Comparison of ENCODE assay signal across 12 mouse cellular contexts in genomic region chr6:83702146-83702999, GRCm38 (mm10). TPM values are rescaled to one million over a fixed set of nuclear protein-coding genes. Genes with fewer than 3 reads are reported as not detected.
DNase-seq lines count a peak whose midpoint lies in the region; ATAC-seq and TF ChIP-seq lines count a peak whose summit lies in the region.
"Had no signal": no experiment of that assay in that cellular context is flagged by ENCODE, and none has a peak within 500 bp of the region (broad histone marks: within the 10 kb centered on the region; RNA-seq: fewer than 3 reads in every experiment).

No protein-coding gene starts in this region.

- WGBS in heart, embryonic 11.5 days (ENCODE audit: insufficient replicate concordance), result under 1% methylated on average over 53 of the region's 53 CpGs
- under 1% methylated on average over 53 of the region's 53 CpGs for WGBS in lung, embryonic 15.5 days
- 2% methylated on average over 53 of the region's 53 CpGs for WGBS in embryonic facial prominence, embryonic 15.5 days
- 2% methylated on average over 53 of the region's 53 CpGs for WGBS in stomach, postnatal 0 days

- no peaks in the 10 kb centered on the region for H3K36me3 ChIP-seq in heart, embryonic 11.5 days (ENCODE audit: control insufficient read depth, insufficient read depth, low read length)
- H3K36me3 ChIP-seq in lung, embryonic 15.5 days, result no peaks in the 10 kb centered on the region
- H3K36me3 ChIP-seq in embryonic facial prominence, embryonic 15.5 days, result no peaks in the 10 kb centered on the region
- H3K36me3 ChIP-seq in stomach, postnatal 0 days (ENCODE audit: control insufficient read depth, insufficient read depth, low read length), result no peaks in the 10 kb centered on the region
- H3K36me3 ChIP-seq: hindbrain, embryonic 15.5 days had no signal

- H3K4me1 ChIP-seq in heart, embryonic 11.5 days (ENCODE audit: control insufficient read depth, insufficient read depth, low read length), result peaks cover 5% of the 10 kb centered on the region; the same call in 1 of the 2 replicates
- H3K4me1 ChIP-seq in lung, embryonic 15.5 days, result peaks cover 6% of the 10 kb centered on the region; the same call in 1 of the 2 replicates
- H3K4me1 ChIP-seq in embryonic facial prominence, embryonic 15.5 days, result peaks cover 9% of the 10 kb centered on the region
- H3K4me1 ChIP-seq in stomach, postnatal 0 days (replicated peaks; ENCODE audit: control insufficient read depth, insufficient read depth), result no peaks in the 10 kb centered on the region

- TF ChIP-seq EP300 in stomach, postnatal 0 days (optimal IDR thresholded peaks at IDR 0.05), result no peak

- H3K9ac ChIP-seq in heart, embryonic 11.5 days (ENCODE audit: low read depth, low read length), result no peak overlapping the region
- no peak overlapping the region for H3K9ac ChIP-seq in lung, embryonic 15.5 days
- no peak overlapping the region for H3K9ac ChIP-seq in embryonic facial prominence, embryonic 15.5 days
- no peak overlapping the region for H3K9ac ChIP-seq in stomach, postnatal 0 days (ENCODE audit: low read length)
- H3K9ac ChIP-seq: hindbrain, embryonic 15.5 days had no signal

- no peak for DNase-seq in heart, postnatal 36 days
- no peak for DNase-seq in lung, postnatal 10 days
- peak; percentile 29 for DNase-seq in stomach, postnatal 0 days (ENCODE audit: low spot score)
- no peak for DNase-seq in frontal cortex, postnatal 10 days (ENCODE audit: low spot score in 2 of 2)
- no peak for DNase-seq in thymus, postnatal 14 days
- DNase-seq: B cell, adult 2 months had no signal

- peaks cover 93% of the 10 kb centered on the region for H3K27me3 ChIP-seq in heart, embryonic 11.5 days (ENCODE audit: control insufficient read depth, insufficient read depth, low read length)
- H3K27me3 ChIP-seq in lung, embryonic 15.5 days, result peaks cover 96% of the 10 kb centered on the region
- H3K27me3 ChIP-seq in embryonic facial prominence, embryonic 15.5 days, result peaks cover 94% of the 10 kb centered on the region
- H3K27me3 ChIP-seq in stomach, postnatal 0 days (ENCODE audit: control insufficient read depth, insufficient read depth, low read length), result peaks cover 34% of the 10 kb centered on the region

- peak overlapping the region; percentile 18 for H3K4me3 ChIP-seq in heart, embryonic 11.5 days (ENCODE audit: low read depth, low read length)
- no peak overlapping the region for H3K4me3 ChIP-seq in lung, embryonic 15.5 days
- peak overlapping the region; percentile 18 for H3K4me3 ChIP-seq in embryonic facial prominence, embryonic 15.5 days (replicated peaks)
- H3K4me3 ChIP-seq in stomach, postnatal 0 days (ENCODE audit: low read depth, low read length), result peak overlapping the region; percentile 8; the same call in 1 of the 2 replicates
- H3K4me3 ChIP-seq: hindbrain, embryonic 15.5 days had no signal

- no peak overlapping the region for H3K27ac ChIP-seq in heart, embryonic 11.5 days (ENCODE audit: low read depth, low read length)
- H3K27ac ChIP-seq in lung, embryonic 15.5 days, result no peak overlapping the region
- H3K27ac ChIP-seq in embryonic facial prominence, embryonic 15.5 days (replicated peaks), result no peak overlapping the region
- H3K27ac ChIP-seq in stomach, postnatal 0 days (replicated peaks), result no peak overlapping the region
- H3K27ac ChIP-seq: hindbrain, embryonic 15.5 days had no signal

- no peaks in the 10 kb centered on the region for H3K9me3 ChIP-seq in heart, embryonic 11.5 days (replicated peaks; ENCODE audit: control insufficient read depth, low read length)
- no peaks in the 10 kb centered on the region for H3K9me3 ChIP-seq in lung, embryonic 15.5 days
- no peaks in the 10 kb centered on the region for H3K9me3 ChIP-seq in embryonic facial prominence, embryonic 15.5 days (replicated peaks)
- H3K9me3 ChIP-seq in stomach, postnatal 0 days (ENCODE audit: control insufficient read depth, low read length), result no peaks in the 10 kb centered on the region
- H3K9me3 ChIP-seq: hindbrain, embryonic 15.5 days had no signal

- ATAC-seq in heart, embryonic 11.5 days (replicated peaks; ENCODE audit: insufficient number of reproducible peaks, low FRiP score, low TSS enrichment), result 0 out of 2 replicates have a peak, but pooled peaks have one; percentile 26
- ATAC-seq in lung, embryonic 15.5 days (ENCODE audit: borderline replicate concordance, extremely low read depth, low FRiP score, low TSS enrichment), result peak; percentile 46; the same call in 1 of the 2 replicates
- no peak for ATAC-seq in embryonic facial prominence, embryonic 15.5 days (ENCODE audit: insufficient number of reproducible peaks, low FRiP score, low TSS enrichment, low read depth)
- peak; percentile 42; the same call in 1 of the 2 replicates for ATAC-seq in stomach, postnatal 0 days (ENCODE audit: low FRiP score, low TSS enrichment)

- no peak for TF ChIP-seq CTCF in stomach, postnatal 0 days (IDR thresholded peaks at IDR 0.05; ENCODE audit: low read depth)

- peak overlapping the region; percentile 44 for H3K4me2 ChIP-seq in heart, embryonic 11.5 days
- H3K4me2 ChIP-seq in lung, embryonic 15.5 days, result no peak overlapping the region
- peak overlapping the region; percentile 21; the same call in 1 of the 2 replicates for H3K4me2 ChIP-seq in embryonic facial prominence, embryonic 15.5 days (replicated peaks)
- no peak overlapping the region for H3K4me2 ChIP-seq in stomach, postnatal 0 days (replicated peaks; ENCODE audit: low read depth)
- H3K4me2 ChIP-seq: hindbrain, embryonic 15.5 days had no signal

- intact Hi-C loops in heart, postnatal 36 days (cut with DNase I), result loop anchor here (2.0 kb wide), 1 partner anchor 14 kb away; no protein-coding TSS in a partner anchor

RNA-seq across cellular contexts. Expression of gene Vax2, which starts 8.7 kb away (rescaled TPM):
- not detected in 2 replicates for polyA plus RNA-seq in heart, embryonic 11.5 days (2014; fragmentation: Nextera tagmentation; extraction: Ambion mirVana)
- total RNA-seq in heart, postnatal 36 days (2021), result not detected
- polyA plus RNA-seq in lung, embryonic 15.5 days (2015; fragmentation: Nextera tagmentation; extraction: Ambion mirVana), result not detected in 2 replicates
- 0.17 and 0.49 TPM in 2 replicates for polyA plus RNA-seq in embryonic facial prominence, embryonic 15.5 days (2015; fragmentation: Nextera tagmentation; extraction: Ambion mirVana)
- 0.07 TPM in 1 of 2 replicates, not detected in the other for polyA plus RNA-seq in stomach, postnatal 0 days (2015; fragmentation: Nextera tagmentation; extraction: Ambion mirVana)
- total RNA-seq: megakaryocyte, adult 5-6 weeks had no signal
- polyA plus RNA-seq: cortical plate, adult 2 months; hindbrain, embryonic 15.5 days had no signal

RNA-seq across cellular contexts. Expression of gene Cd207, which starts 24.7 kb away (rescaled TPM):
- polyA plus RNA-seq in heart, embryonic 11.5 days (2014; fragmentation: Nextera tagmentation; extraction: Ambion mirVana), result not detected in 2 replicates
- total RNA-seq in heart, postnatal 36 days (2021), result under 1 TPM; 0.79 to 0.83 TPM
- not detected in 2 replicates for polyA plus RNA-seq in lung, embryonic 15.5 days (2015; fragmentation: Nextera tagmentation; extraction: Ambion mirVana)
- polyA plus RNA-seq in embryonic facial prominence, embryonic 15.5 days (2015; fragmentation: Nextera tagmentation; extraction: Ambion mirVana), result not detected in 2 replicates
- polyA plus RNA-seq in stomach, postnatal 0 days (2015; fragmentation: Nextera tagmentation; extraction: Ambion mirVana), result not detected in 2 replicates
- total RNA-seq: megakaryocyte, adult 5-6 weeks had no signal
- polyA plus RNA-seq: cortical plate, adult 2 months; hindbrain, embryonic 15.5 days had no signal

RNA-seq across cellular contexts. Expression of gene Atp6v1b1, which starts 40.4 kb away (rescaled TPM):
- polyA plus RNA-seq in heart, embryonic 11.5 days (2014; fragmentation: Nextera tagmentation; extraction: Ambion mirVana), result not detected in 2 replicates
- total RNA-seq in heart, postnatal 36 days (2021), result not detected
- 0.35 and 0.45 TPM in 2 replicates for polyA plus RNA-seq in lung, embryonic 15.5 days (2015; fragmentation: Nextera tagmentation; extraction: Ambion mirVana)
- 3.7 and 5.2 TPM in 2 replicates for polyA plus RNA-seq in embryonic facial prominence, embryonic 15.5 days (2015; fragmentation: Nextera tagmentation; extraction: Ambion mirVana)
- 0.08 and 0.30 TPM in 2 replicates for polyA plus RNA-seq in stomach, postnatal 0 days (2015; fragmentation: Nextera tagmentation; extraction: Ambion mirVana)
- total RNA-seq: megakaryocyte, adult 5-6 weeks had no signal
- polyA plus RNA-seq: cortical plate, adult 2 months; hindbrain, embryonic 15.5 days had no signal

RNA-seq across cellular contexts. Expression of gene Clec4f, which starts 46.4 kb away (rescaled TPM):
- 0.19 TPM in 1 of 2 replicates, not detected in the other for polyA plus RNA-seq in heart, embryonic 11.5 days (2014; fragmentation: Nextera tagmentation; extraction: Ambion mirVana)
- not detected for total RNA-seq in heart, postnatal 36 days (2021)
- polyA plus RNA-seq in lung, embryonic 15.5 days (2015; fragmentation: Nextera tagmentation; extraction: Ambion mirVana), result not detected in 2 replicates
- polyA plus RNA-seq in embryonic facial prominence, embryonic 15.5 days (2015; fragmentation: Nextera tagmentation; extraction: Ambion mirVana), result not detected in 2 replicates
- 0.11 and 0.15 TPM in 2 replicates for polyA plus RNA-seq in stomach, postnatal 0 days (2015; fragmentation: Nextera tagmentation; extraction: Ambion mirVana)
- total RNA-seq: megakaryocyte, adult 5-6 weeks had no signal
- polyA plus RNA-seq: cortical plate, adult 2 months; hindbrain, embryonic 15.5 days had no signal

Comparison
In these comparisons a context has a peak if more than half of its experiments do, and no peak if none do; other contexts are left out.
1. H3K4me2 ChIP-seq: peak in heart, embryonic 11.5 days (single experiment) and embryonic facial prominence, embryonic 15.5 days (single experiment); none in lung, embryonic 15.5 days (single experiment) and stomach, postnatal 0 days (single experiment).